Mouse (Mus musculus): Measurements from ENCODE around the gene 2810021J22Rik.
A peak's percentile ranks its signal among the peaks of the same experiment; 100 is the strongest.

2810021J22Rik gene

GRCm38 (mm10) chr11:58916879-58917744 lies 50.1 kb downstream of the 2810021J22Rik start:
- DNase-seq: peak in 1 of 2 experiments; percentile 57

GRCm38 (mm10) chr11:58917745-58918366 lies 50.8 kb downstream of the 2810021J22Rik start, which contains the start of gene Btnl10:
TSS of gene Btnl10 (plus strand) at chr11:58917908.
- no peak for DNase-seq

GRCm38 (mm10) chr11:58918759-58919158 lies 51.7 kb downstream of the 2810021J22Rik start:
- DNase-seq: no peak

GRCm38 (mm10) chr11:58922420-58922819 lies 55.4 kb downstream of the 2810021J22Rik start:
- no peak for DNase-seq

GRCm38 (mm10) chr11:58926651-58927050 lies 59.6 kb downstream of the 2810021J22Rik start:
- DNase-seq: no peak

GRCm38 (mm10) chr11:58927053-58927452 lies 60.0 kb downstream of the 2810021J22Rik start:
- DNase-seq: no peak

- peak; percentile 59 to 67 for DNase-seq
These were observed 61.0 kb downstream of the 2810021J22Rik start for GRCm38 (mm10) chr11:58927790-58928651.

GRCm38 (mm10) chr11:58929055-58929454 lies 62.0 kb downstream of the 2810021J22Rik start:
- DNase-seq: no peak

- DNase-seq: no peak
These were observed 62.6 kb downstream of the 2810021J22Rik start for GRCm38 (mm10) chr11:58929641-58930040.

- no peak for DNase-seq
These were observed 63.2 kb downstream of the 2810021J22Rik start for GRCm38 (mm10) chr11:58930254-58930653.

GRCm38 (mm10) chr11:58931576-58931975 lies 64.6 kb downstream of the 2810021J22Rik start:
- no peak for DNase-seq

All from spleen, adult 18-20 months (tissue).